Mouse (Mus musculus): Measurements from ENCODE around the gene Ppfia4. TPM values are rescaled to one million over a fixed set of nuclear protein-coding genes. Genes with fewer than 3 reads are reported as not detected.
A peak's percentile ranks its signal among the peaks of the same experiment; 100 is the strongest.

Gene Ppfia4
- 2.9 and 3.0 TPM in 2 replicates for polyA plus RNA-seq (2015; fragmentation: Nextera tagmentation; extraction: Ambion mirVana)

DNA sequence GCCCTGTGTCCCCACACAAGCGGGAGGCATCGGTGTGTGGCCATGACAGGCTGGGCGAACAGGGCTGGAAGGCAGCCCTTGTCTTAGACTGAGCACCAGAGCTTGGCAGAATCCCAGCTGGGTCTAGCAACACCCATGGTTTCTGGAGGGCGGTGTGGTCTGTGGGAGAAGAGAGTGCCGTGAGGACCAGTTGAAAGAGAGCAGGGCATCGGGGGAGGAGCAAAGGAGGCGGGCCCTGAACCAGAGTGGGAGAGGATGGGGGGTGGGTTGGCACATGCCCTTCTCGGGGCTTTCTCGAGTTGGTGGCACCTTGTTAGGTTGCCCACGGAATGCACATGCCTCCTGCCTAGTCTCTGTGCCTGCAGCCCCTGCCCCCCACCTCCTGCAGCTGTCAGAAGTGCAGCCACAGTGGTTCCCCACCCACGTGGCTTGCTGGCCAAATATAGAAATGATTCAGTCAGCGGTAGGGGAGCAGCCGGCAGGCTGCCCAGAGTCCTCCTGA lies at the start of gene Ppfia4:
Ppfia4 (minus strand) TSS at position 159 of the 502 bp plus-strand sequence.
- ATAC-seq (replicated peaks; ENCODE audit: low FRiP score), result peak; percentile 74
- no peaks in the 10 kb centered on the region for H3K36me3 ChIP-seq
- no peak within 1 kb of the TSS for H3K27ac ChIP-seq
- H3K4me1 ChIP-seq, result peaks cover 11% of the 10 kb centered on the region
- H3K9ac ChIP-seq, result no peak within 1 kb of the TSS
- H3K4me3 ChIP-seq (replicated peaks), result no peak within 1 kb of the TSS
- H3K4me2 ChIP-seq, result no peak within 1 kb of the TSS
- WGBS, result 58% methylated on average over 13 of the region's 13 CpGs
- H3K27me3 ChIP-seq, result no peaks in the 10 kb centered on the region
- no peaks in the 10 kb centered on the region for H3K9me3 ChIP-seq (replicated peaks)

DNA sequence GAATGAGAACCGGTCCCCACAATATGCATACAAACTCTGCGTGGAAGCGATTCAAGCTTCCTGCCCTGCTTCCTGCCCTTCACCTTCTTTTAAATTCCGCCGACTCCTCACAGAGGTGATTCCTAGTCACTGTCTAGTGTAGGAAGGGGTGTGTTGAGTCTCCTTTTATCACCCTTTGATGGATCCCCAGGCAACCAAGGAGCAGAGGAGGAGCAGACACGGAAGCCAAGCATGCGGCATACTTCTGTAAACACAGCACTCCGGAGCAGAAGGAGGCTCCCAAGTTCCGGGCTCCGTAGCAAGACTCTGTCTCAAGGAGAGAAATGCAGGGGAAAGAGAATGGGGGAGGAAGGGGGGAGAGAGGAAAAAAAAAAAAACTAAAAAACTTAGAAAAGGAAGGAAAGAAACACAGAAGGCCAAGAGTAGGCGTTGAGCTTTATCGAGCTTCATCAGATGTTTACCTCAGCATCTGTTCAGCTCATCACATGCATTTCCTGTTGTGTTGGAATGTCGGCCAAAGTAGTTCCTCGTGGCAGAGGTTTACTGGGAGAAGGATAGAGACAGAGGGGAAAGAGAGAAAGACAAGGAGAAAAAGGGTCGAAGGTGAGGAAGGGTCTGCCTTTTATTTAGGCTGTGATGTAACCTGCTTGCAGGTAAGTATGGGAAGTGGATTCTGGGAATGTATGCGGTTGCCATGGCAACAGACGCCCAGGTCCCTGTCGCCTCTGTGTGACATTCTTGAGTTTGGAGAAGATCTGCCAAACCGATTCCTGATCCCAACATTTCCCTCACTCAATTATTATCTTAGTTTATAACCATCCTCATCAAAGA lies 49.3 kb upstream of the Ppfia4 start:
- 4% methylated on average over 19 of the region's 19 CpGs for WGBS

DNA sequence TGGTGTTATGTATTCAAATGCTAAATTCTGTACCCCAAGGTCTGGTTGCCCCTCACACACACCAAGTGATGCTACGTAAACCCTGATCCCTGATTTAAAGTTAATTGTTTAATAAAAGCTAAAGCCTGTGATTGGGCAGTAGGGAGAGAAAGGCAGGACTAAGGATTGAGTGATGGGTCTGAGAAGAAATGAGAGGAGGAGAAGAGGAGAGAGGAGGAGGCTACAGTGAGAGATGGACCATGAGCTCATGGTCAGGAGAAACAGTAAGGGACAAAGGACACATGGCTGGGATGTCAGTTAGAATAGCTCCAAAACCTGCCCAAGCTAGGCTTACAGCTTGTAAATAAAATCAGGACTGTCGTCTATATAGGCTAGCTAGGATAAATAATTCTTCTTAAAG lies 48.3 kb upstream of the Ppfia4 start:
- H3K9ac ChIP-seq, result no peak overlapping the region
- peaks cover 12% of the 10 kb centered on the region for H3K4me1 ChIP-seq
- peaks cover 4% of the 10 kb centered on the region; the same call in 1 of the 2 replicates for H3K27me3 ChIP-seq
- no peak for ATAC-seq (replicated peaks; ENCODE audit: low FRiP score)
- H3K4me3 ChIP-seq (replicated peaks), result no peak overlapping the region
- peak overlapping the region; percentile 68; the same call in 1 of the 2 replicates for H3K4me2 ChIP-seq
- no peaks in the 10 kb centered on the region for H3K36me3 ChIP-seq
- no peak overlapping the region for H3K27ac ChIP-seq
- 58% methylated on average over 2 of the region's 2 CpGs for WGBS
- H3K9me3 ChIP-seq (replicated peaks), result no peaks in the 10 kb centered on the region

More for the DNA sequence above, 49.3 kb upstream of the Ppfia4 start:
- Histone ChIP-seq H3K9me3 (replicated peaks) (no peaks in the 10 kb centered on the region), H3K4me2 (peak overlapping the region; percentile 68), H3K9ac (peak overlapping the region; percentile 28; the same call in 1 of the 2 replicates), H3K27ac (no peak overlapping the region), H3K27me3 (peaks cover 12% of the 10 kb centered on the region; the same call in 1 of the 2 replicates), H3K4me1 (peaks cover 12% of the 10 kb centered on the region), H3K36me3 (no peaks in the 10 kb centered on the region), H3K4me3 (replicated peaks) (peak overlapping the region; percentile 37)
- no peak for ATAC-seq (replicated peaks; ENCODE audit: low FRiP score)

- H3K27ac ChIP-seq, result no peak overlapping the region
- H3K4me2 ChIP-seq, result no peak overlapping the region
These were observed 41.4 kb upstream of the Ppfia4 start for GRCm38 (mm10) chr1:134374124-134374523.

DNA sequence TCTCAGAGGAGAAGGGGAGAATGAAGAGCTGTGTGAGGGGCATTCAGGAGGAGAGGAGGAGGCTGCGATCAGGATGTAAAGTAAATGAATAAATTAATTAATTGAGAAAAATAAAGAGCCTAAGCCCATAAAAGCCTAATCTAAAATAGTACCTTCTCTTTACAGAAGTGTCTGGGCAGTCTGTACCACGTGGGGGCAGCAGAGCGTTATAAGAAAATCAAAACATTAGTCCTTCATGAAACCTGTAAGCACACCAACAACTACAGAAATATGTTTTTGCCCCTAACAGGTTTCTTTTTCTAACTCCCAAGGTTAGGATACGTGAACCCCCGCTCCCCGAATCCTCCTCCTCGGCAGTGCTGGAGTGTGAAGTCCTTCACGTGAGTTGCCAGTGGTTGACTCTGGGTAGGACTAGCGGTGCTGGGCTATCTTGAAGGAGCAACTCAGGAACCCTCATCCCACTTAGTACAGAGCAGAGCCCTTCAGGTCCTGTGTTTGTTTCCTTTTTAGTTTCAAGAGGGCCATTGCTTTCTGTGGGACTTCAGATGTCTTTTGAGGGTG lies 36.1 kb upstream of the Ppfia4 start:
- 0 out of 2 replicates have a peak, but pooled peaks cover 3% of the 10 kb centered on the region for H3K27me3 ChIP-seq
- 50% methylated on average over 9 of the region's 9 CpGs for WGBS
- no peaks in the 10 kb centered on the region for H3K4me1 ChIP-seq
- ATAC-seq (replicated peaks; ENCODE audit: low FRiP score), result no peak
- no peak overlapping the region for H3K4me2 ChIP-seq
- no peak overlapping the region for H3K4me3 ChIP-seq (replicated peaks)
- H3K9me3 ChIP-seq (replicated peaks), result 0 out of 2 replicates have a peak, but pooled peaks cover 6% of the 10 kb centered on the region
- no peak overlapping the region for H3K9ac ChIP-seq
- H3K36me3 ChIP-seq, result no peaks in the 10 kb centered on the region
- no peak overlapping the region for H3K27ac ChIP-seq

More at GRCm38 (mm10) chr1:134374124-134374523, 41.4 kb upstream of the Ppfia4 start:
- H3K27me3 ChIP-seq, result no peaks in the 10 kb centered on the region
- 0 out of 2 replicates have a peak, but pooled peaks cover 6% of the 10 kb centered on the region for H3K9me3 ChIP-seq (replicated peaks)
- 52% methylated on average over 2 of the region's 2 CpGs for WGBS
- H3K36me3 ChIP-seq, result no peaks in the 10 kb centered on the region
- ATAC-seq (replicated peaks; ENCODE audit: low FRiP score), result no peak
- H3K4me3 ChIP-seq (replicated peaks), result no peak overlapping the region
- no peak overlapping the region for H3K9ac ChIP-seq
- H3K4me1 ChIP-seq, result no peaks in the 10 kb centered on the region

DNA sequence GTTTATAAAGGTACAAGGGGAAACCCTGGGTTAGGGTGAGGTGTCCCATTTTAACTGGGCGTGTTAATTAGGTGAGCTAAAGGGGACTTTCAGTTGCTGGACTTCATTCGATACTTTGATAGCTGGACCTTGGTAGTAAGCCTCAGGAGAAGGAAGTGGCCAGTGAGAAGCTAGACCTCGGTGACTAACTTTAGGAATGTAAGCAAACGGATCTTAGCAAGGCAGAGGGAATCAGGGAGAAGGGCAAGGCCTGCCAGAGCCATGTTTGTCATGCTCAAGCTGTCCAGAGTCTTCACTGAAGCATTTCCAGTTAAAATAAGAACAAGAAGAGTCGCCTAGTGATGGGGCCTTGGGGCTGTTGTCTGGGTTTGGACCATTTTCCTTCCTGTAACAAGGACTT lies 32.8 kb upstream of the Ppfia4 start:
- H3K4me1 ChIP-seq, result peaks cover 12% of the 10 kb centered on the region
- H3K9ac ChIP-seq, result no peak overlapping the region
- H3K4me2 ChIP-seq, result no peak overlapping the region
- 0 out of 2 replicates have a peak, but pooled peaks cover 3% of the 10 kb centered on the region for H3K27me3 ChIP-seq
- 67% methylated on average over 5 of the region's 5 CpGs for WGBS
- H3K9me3 ChIP-seq (replicated peaks), result 0 out of 2 replicates have a peak, but pooled peaks cover 2% of the 10 kb centered on the region
- ATAC-seq (replicated peaks; ENCODE audit: low FRiP score), result no peak
- no peak overlapping the region for H3K4me3 ChIP-seq (replicated peaks)
- H3K27ac ChIP-seq, result no peak overlapping the region
- peaks cover 3% of the 10 kb centered on the region for H3K36me3 ChIP-seq

DNA sequence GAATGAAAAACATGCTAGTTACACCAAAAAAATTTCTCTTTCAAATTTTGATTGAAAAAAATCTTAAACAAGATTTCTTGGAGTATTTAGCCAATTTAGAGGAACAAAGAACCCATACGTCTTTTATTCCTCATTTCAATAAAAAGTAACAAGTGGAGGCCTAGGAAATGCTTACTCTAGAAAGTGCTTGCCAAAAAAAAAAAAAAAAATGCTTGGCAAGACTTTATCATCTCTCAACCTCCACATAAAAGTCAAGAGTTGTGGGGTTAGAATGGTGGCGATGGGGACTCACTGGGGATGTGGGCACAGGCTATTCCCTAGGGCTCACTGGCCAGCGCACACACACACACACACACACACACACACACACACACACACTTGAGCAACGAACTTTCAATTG lies 30.5 kb upstream of the Ppfia4 start:
- Histone ChIP-seq H3K9me3 (replicated peaks) (no peaks in the 10 kb centered on the region), H3K36me3 (peaks cover 24% of the 10 kb centered on the region), H3K4me1 (peaks cover 14% of the 10 kb centered on the region), H3K9ac (no peak overlapping the region), H3K4me2 (no peak overlapping the region), H3K4me3 (replicated peaks) (no peak overlapping the region), H3K27ac (no peak overlapping the region), H3K27me3 (0 out of 2 replicates have a peak, but pooled peaks cover 2% of the 10 kb centered on the region)
- no peak for ATAC-seq (replicated peaks; ENCODE audit: low FRiP score)
- WGBS, result 88% methylated on average over 4 of the region's 4 CpGs

GRCm38 (mm10) chr1:134361857-134362212 lies 29.1 kb upstream of the Ppfia4 start, which contains the start of gene Tmem183a:
Gene Tmem183a (minus strand): TSS chr1:134361979.
- Histone ChIP-seq H3K4me3 (replicated peaks) (peak within 1 kb of the TSS; percentile 85), H3K27me3 (no peaks in the 10 kb centered on the region), H3K4me2 (peak within 1 kb of the TSS; percentile 78), H3K9me3 (replicated peaks) (no peaks in the 10 kb centered on the region), H3K9ac (peak within 1 kb of the TSS; percentile 96), H3K4me1 (peaks cover 18% of the 10 kb centered on the region), H3K27ac (peak within 1 kb of the TSS; percentile 90), H3K36me3 (peaks cover 36% of the 10 kb centered on the region)
- peak; percentile 98 for ATAC-seq (replicated peaks; ENCODE audit: low FRiP score)
- WGBS, result under 1% methylated on average over 38 of the region's 38 CpGs

DNA sequence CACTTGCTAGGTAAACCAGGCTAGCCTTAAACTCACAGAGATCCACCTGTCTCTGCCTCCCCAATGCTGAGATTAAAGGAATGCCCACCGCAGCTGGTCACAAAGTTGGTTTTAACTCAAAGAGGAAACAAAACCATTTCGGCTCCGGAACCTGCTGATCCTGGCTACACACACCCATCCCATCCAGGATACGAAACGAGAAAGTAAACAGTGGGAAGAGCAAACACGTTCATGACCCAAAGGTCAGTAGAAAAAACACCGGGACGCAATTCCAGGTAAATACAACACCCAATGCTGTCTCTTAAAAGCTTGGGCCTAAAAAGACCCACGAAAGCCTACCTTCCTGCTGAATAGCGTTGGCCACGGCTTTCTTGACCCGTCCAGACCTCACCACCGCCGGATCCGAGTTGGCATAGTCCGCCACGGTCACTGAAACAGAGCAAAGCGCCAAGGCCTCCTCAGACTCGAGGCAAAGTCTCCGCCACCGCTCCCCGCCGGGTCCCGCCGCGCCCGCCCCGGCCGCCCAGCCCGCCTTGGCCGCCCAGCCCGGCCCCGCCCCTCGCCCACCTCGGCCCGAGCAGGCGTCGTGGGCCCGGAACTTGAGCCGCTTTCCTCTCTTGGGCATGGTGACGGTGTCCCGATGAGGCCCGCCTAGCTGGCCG lies 28.6 kb upstream of the Ppfia4 start:
- H3K36me3 ChIP-seq, result peaks cover 40% of the 10 kb centered on the region
- H3K9me3 ChIP-seq (replicated peaks), result no peaks in the 10 kb centered on the region
- peaks cover 18% of the 10 kb centered on the region for H3K4me1 ChIP-seq
- no peaks in the 10 kb centered on the region for H3K27me3 ChIP-seq
- under 1% methylated on average over 44 of the region's 44 CpGs for WGBS
- peak overlapping the region; percentile 90 for H3K27ac ChIP-seq
- peak overlapping the region; percentile 85 for H3K4me3 ChIP-seq (replicated peaks)
- ATAC-seq (replicated peaks; ENCODE audit: low FRiP score), result peak; percentile 90
- peak overlapping the region; percentile 96 for H3K9ac ChIP-seq
- H3K4me2 ChIP-seq, result peak overlapping the region; percentile 78

- no peaks in the 10 kb centered on the region for H3K9me3 ChIP-seq (replicated peaks)
- ATAC-seq (replicated peaks; ENCODE audit: low FRiP score), result no peak
- H3K4me3 ChIP-seq (replicated peaks), result peak overlapping the region; percentile 85
- H3K4me1 ChIP-seq, result peaks cover 18% of the 10 kb centered on the region
- 73% methylated on average over 7 of the region's 7 CpGs for WGBS
- no peaks in the 10 kb centered on the region for H3K27me3 ChIP-seq
- peaks cover 47% of the 10 kb centered on the region for H3K36me3 ChIP-seq
- peak overlapping the region; percentile 96 for H3K9ac ChIP-seq
- peak overlapping the region; percentile 78 for H3K4me2 ChIP-seq
- no peak overlapping the region for H3K27ac ChIP-seq
These were observed 27.9 kb upstream of the Ppfia4 start for GRCm38 (mm10) chr1:134360656-134361055.

- 68% methylated on average over 4 of the region's 4 CpGs for WGBS
- no peak for ATAC-seq (replicated peaks; ENCODE audit: low FRiP score)
- Histone ChIP-seq H3K4me3 (replicated peaks) (no peak overlapping the region), H3K27me3 (no peaks in the 10 kb centered on the region), H3K9me3 (replicated peaks) (no peaks in the 10 kb centered on the region), H3K4me1 (peaks cover 23% of the 10 kb centered on the region), H3K27ac (no peak overlapping the region), H3K36me3 (peaks cover 79% of the 10 kb centered on the region), H3K4me2 (no peak overlapping the region), H3K9ac (no peak overlapping the region)
These were observed 24.7 kb upstream of the Ppfia4 start for GRCm38 (mm10) chr1:134357461-134357860.
